Mouse (Mus musculus) layer of hippocampus, postnatal 25 days (tissue): ENCODE measurements around the gene Gm10486. TPM values are rescaled to one million over a fixed set of nuclear protein-coding genes. Genes with fewer than 3 reads are reported as not detected.
"Not testable (repeated sequence)": the region's sequence is repeated elsewhere in the genome, so short reads cannot be mapped to it uniquely, and the experiment has no call there.

Source experiments
- DNase-seq, 2 experiments: peaks; one replicate each; pipeline ENCODE4 v3.0.0; 2022; ENCODE audit warnings: mixed read lengths in 2 of 2, low spot score in 1 of 2; ENCODE audit errors: extremely low spot score in 1 of 2
- total RNA-seq, 2 experiments: library from RNA; stranded (reverse); gene quantifications; 2 replicates each; pipeline ENCODE4 v1.2.3; 2021

Gm10486 gene
- not detected for total RNA-seq

DNA sequence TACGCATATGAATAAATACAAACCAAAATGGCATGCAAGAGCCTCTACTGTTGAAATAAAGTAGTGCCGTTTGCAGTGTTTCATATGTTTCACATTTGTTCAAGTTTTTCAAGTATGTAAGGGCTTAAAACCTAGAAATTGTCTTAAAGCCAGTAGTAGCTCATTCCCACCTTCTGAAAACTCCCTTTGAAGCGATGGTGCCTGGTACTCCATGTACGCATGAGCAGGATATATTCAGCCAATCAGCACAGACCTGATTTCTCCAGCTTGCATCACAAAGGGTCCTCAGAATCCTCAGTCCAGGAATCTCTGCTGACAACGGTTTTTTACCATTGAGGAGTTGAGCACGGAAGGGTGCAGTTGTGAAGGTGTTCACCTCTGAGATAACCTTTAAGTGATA lies at the start of gene Gm10486:
Gene Gm10486, plus strand, starts transcription at position 301 of the 400 bp plus-strand sequence.
- not testable (repeated sequence) for DNase-seq
